Mouse (Mus musculus): ENCODE data around the gene Hcfc1r1. TPM values are rescaled to one million over a fixed set of nuclear protein-coding genes. Genes with fewer than 3 reads are reported as not detected.

Hcfc1r1 gene
- polyA plus RNA-seq, 1 experiment from 2014 or later: 68.9 TPM

DNA sequence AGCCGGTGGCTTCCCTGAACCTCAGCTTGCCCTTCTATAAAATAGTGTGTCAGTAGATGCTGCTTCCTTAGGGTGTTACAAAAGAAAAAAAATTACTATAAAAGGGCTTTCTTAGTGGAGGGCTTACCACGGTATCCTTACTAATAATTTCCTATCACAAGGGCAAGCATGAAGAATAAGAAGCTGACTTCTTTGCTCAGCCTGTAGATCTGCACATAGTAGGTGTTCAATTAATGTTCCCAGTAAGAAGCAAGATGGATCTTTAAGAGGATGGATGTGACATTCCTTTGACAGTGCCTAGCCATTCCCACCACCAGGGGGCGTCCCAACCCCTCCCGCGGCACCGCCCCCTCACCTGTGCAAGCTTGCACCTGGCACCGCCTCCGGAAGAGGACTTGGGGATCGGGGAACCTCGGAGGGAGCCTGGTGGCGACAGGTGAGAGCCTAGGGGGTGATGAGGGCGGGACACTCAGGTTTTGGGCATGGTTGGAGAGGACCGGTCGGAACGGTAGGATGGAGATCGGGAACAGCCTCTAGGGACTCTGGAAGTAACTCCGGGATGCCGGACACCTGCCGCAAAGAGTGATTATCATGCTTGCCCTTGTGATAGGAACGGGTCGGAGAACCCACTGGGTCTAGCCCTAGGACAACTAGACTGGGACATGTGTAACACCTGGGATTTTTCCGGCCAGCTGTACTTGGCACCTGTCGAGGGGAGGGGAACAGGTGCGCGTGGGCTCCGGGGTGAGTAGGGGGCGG is 13.1 kb upstream of the Hcfc1r1 start, which contains the start of gene Bicdl2:
Bicdl2 (plus strand) TSS at position 390 of the 759 bp plus-strand sequence.
- Histone ChIP-seq H3K4me3 (replicated peaks) (peak within 1 kb of the TSS; percentile 43), H3K9me3 (no peaks in the 10 kb centered on the region), H3K4me2 (replicated peaks) (peak within 1 kb of the TSS; percentile 73), H3K27ac (no peak within 1 kb of the TSS), H3K36me3 (no peaks in the 10 kb centered on the region), H3K27me3 (replicated peaks) (peaks cover 22% of the 10 kb centered on the region), H3K4me1 (replicated peaks) (peaks cover 7% of the 10 kb centered on the region; the same call in 1 of the 2 replicates), H3K9ac (peak within 1 kb of the TSS; percentile 20; the same call in 1 of the 2 replicates)
- peak; percentile 80 for ATAC-seq
- 5% methylated on average over 27 of the region's 27 CpGs for WGBS

DNA sequence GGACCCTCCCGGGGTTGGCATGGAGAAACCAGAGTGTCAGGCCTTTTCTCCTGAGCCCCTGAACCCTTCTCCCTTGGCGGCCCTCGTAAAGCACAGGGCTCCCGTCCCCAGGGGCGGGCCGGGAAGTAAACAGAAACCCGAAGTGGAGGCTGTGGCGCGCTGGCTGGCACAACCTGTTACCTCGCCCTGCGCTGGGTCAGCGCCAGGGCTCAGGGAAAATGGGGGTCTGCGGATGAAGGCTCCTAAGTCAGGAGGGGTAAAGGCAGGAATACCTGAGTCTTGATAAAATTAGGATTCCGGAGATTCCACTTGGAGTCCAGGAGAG is 12.6 kb upstream of the Hcfc1r1 start:
- H3K4me3 ChIP-seq (replicated peaks): peak overlapping the region; percentile 43
- no peaks in the 10 kb centered on the region for H3K9me3 ChIP-seq
- H3K9ac ChIP-seq: peak overlapping the region; percentile 20; the same call in 1 of the 2 replicates
- H3K36me3 ChIP-seq: no peaks in the 10 kb centered on the region
- peaks cover 7% of the 10 kb centered on the region; the same call in 1 of the 2 replicates for H3K4me1 ChIP-seq (replicated peaks)
- peaks cover 22% of the 10 kb centered on the region for H3K27me3 ChIP-seq (replicated peaks)
- peak overlapping the region; percentile 73 for H3K4me2 ChIP-seq (replicated peaks)
- WGBS: 1% methylated on average over 14 of the region's 14 CpGs
- ATAC-seq: peak; percentile 61
- H3K27ac ChIP-seq: no peak overlapping the region

DNA sequence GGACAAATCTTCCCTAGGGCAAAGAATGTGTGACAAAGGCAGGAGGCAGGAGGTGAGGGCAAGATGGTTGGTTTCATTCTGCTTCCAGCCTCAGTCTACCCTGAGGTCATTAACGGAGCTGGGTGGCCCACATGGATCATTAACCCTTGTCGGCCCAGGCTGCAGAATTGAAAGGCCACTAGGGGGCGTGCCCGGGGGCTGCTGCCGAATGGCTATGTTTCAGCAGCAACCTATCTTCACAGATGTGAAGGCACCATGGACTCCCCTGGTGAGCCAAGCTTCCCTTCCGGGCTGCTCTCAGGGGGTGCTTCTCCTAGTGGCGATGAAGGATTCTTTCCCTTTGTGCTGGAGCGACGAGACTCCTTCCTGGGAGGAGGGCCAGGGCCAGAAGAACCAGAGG is 11.9 kb upstream of the Hcfc1r1 start:
- no peak for ATAC-seq
- peak overlapping the region; percentile 73 for H3K4me2 ChIP-seq (replicated peaks)
- H3K9ac ChIP-seq: no peak overlapping the region
- H3K27me3 ChIP-seq (replicated peaks): peaks cover 22% of the 10 kb centered on the region
- peaks cover 7% of the 10 kb centered on the region; the same call in 1 of the 2 replicates for H3K4me1 ChIP-seq (replicated peaks)
- H3K36me3 ChIP-seq: no peaks in the 10 kb centered on the region; the same call in 1 of the 2 replicates
- H3K9me3 ChIP-seq: no peaks in the 10 kb centered on the region
- H3K27ac ChIP-seq: no peak overlapping the region
- WGBS: 2% methylated on average over 9 of the region's 9 CpGs
- 0 out of 2 replicates have a peak overlapping the region, but pooled peaks have one; percentile 43 for H3K4me3 ChIP-seq (replicated peaks)

DNA sequence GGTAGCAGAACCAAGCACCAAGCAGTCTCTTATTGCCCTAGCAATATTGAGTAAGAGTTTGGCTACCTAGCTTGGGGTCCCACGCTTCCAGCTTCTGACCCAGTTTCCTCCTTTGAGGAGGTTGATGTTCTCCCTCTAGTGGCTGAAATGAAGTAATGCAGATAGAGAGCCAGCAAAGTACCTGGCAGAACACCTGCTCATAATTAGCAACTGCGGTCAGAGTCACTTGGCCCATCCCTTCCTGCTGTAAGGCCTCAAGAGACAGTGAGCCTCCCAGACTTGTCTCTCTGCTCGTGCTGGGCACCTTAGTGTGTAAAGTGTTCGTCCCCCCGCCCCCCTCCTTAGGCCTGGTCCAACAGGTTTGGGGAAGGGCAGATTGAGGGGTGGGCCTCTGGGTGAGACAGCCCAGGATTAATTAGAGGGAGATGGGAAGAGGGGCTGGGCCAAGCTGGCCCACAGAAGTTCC is 8.8 kb upstream of the Hcfc1r1 start:
- H3K4me3 ChIP-seq (replicated peaks): no peak overlapping the region
- H3K27me3 ChIP-seq (replicated peaks): peaks cover 18% of the 10 kb centered on the region
- H3K36me3 ChIP-seq: peaks cover 20% of the 10 kb centered on the region
- no peak overlapping the region for H3K4me2 ChIP-seq (replicated peaks)
- no peak overlapping the region for H3K27ac ChIP-seq
- peaks cover 7% of the 10 kb centered on the region; the same call in 1 of the 2 replicates for H3K4me1 ChIP-seq (replicated peaks)
- no peaks in the 10 kb centered on the region for H3K9me3 ChIP-seq
- 13% methylated on average over 5 of the region's 5 CpGs for WGBS
- ATAC-seq: peak; percentile 64
- no peak overlapping the region for H3K9ac ChIP-seq

DNA sequence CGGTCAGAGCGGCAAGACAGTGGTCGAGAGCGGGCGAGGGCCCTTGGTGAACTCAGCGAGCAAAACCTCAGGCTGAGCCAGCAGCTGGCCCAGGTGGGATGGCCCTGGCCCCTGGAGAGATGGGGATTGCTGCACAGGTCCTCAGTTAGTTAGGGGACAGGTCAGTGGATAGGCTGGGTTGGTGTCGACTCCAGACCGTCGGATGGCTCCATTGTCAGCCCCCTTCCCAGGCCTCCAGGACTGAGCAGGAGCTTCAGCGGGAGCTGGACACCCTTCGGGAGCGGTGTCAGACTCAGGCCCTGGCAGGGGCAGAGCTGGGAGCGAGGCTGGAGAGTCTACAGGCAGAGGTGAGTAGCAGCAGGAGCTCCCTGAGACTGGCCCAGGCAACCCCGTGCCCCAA is 7.9 kb upstream of the Hcfc1r1 start:
- 74% methylated on average over 14 of the region's 14 CpGs for WGBS

DNA sequence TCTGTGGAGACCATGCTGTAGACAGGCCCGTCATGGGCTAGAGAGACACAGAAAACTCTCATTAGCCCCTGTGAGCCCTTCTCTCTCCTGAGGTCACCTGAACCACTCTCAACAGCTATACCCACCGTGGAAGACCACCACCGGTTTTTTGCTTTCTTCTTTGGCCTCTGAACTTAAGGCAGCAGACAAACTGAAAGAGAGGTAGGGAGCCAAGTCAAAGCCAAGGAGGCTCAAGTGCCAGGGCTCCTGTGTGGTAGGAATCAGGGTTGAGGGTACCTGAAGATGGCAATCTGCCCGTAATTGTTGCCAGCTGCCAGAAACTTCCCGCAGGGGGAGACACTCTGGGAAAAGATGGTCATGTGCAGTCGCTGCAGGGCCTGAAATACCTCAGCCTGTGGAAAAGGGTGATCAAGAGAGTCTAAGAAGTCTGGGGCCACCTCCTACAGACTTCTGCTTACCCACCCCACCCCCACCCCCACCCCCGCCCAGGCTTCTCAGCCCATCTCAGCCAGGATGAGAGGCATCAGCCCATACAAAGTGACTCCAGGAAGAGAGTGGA is 2.8 kb upstream of the Hcfc1r1 start:
- Histone ChIP-seq H3K4me1 (replicated peaks) (peaks cover 19% of the 10 kb centered on the region), H3K36me3 (peaks cover 28% of the 10 kb centered on the region), H3K4me2 (replicated peaks) (no peak overlapping the region), H3K27ac (no peak overlapping the region), H3K4me3 (replicated peaks) (no peak overlapping the region), H3K27me3 (replicated peaks) (no peaks in the 10 kb centered on the region), H3K9ac (no peak overlapping the region), H3K9me3 (no peaks in the 10 kb centered on the region)
- 90% methylated on average over 7 of the region's 7 CpGs for WGBS
- no peak for ATAC-seq

More for the DNA sequence above, 7.9 kb upstream of the Hcfc1r1 start:
- Histone ChIP-seq H3K9me3 (no peaks in the 10 kb centered on the region), H3K9ac (no peak overlapping the region), H3K27me3 (replicated peaks) (peaks cover 13% of the 10 kb centered on the region), H3K4me3 (replicated peaks) (no peak overlapping the region), H3K27ac (no peak overlapping the region), H3K36me3 (peaks cover 28% of the 10 kb centered on the region), H3K4me2 (replicated peaks) (no peak overlapping the region), H3K4me1 (replicated peaks) (peaks cover 7% of the 10 kb centered on the region; the same call in 1 of the 2 replicates)
- ATAC-seq: no peak

DNA sequence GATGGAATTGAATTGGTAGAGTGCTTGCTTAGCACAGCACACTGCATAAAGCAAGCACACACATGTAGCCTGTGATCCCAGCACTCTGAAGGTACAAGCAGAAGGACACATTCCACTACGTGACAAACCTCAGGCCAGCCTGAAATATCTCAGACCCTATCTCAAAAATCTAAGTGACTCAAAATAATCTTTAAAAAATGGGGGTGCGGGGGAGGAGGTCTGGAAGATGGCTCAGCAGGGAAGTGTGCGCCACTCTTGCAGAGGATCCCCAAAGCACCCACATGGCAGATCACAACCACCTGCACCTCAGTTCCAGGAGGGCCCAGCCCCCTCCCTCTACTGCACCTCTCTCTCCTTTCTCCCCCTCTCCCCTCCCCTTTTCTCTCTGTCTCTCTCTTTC is 1.9 kb upstream of the Hcfc1r1 start:
- 90% methylated on average over 3 of the region's 3 CpGs for WGBS
- Histone ChIP-seq H3K4me3 (replicated peaks) (no peak overlapping the region), H3K4me2 (replicated peaks) (no peak overlapping the region), H3K27me3 (replicated peaks) (no peaks in the 10 kb centered on the region), H3K9me3 (no peaks in the 10 kb centered on the region), H3K4me1 (replicated peaks) (peaks cover 28% of the 10 kb centered on the region), H3K27ac (no peak overlapping the region), H3K36me3 (peaks cover 28% of the 10 kb centered on the region), H3K9ac (no peak overlapping the region)
- ATAC-seq: no peak

DNA sequence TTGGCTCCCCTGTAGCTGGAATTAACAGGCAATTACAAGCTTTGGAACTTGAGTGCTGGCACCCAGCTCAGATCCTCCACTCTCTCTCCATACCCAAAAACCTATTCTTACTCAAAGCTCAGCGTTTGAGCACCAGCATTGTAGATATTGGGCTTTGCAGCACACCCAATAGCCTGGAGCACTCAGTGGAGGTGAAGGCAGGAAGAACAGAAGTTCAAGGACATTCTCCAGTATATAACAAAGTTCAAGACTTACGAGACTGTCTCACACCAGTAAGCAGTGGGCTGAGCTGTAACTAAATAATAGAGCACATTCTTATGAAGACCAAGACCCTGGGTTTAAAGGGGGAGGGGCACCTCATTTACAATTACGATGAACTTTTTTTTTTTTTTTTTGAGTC is 635 bp upstream of the Hcfc1r1 start:
- ATAC-seq: no peak
- WGBS: 53% methylated on average over 3 of the region's 3 CpGs

DNA sequence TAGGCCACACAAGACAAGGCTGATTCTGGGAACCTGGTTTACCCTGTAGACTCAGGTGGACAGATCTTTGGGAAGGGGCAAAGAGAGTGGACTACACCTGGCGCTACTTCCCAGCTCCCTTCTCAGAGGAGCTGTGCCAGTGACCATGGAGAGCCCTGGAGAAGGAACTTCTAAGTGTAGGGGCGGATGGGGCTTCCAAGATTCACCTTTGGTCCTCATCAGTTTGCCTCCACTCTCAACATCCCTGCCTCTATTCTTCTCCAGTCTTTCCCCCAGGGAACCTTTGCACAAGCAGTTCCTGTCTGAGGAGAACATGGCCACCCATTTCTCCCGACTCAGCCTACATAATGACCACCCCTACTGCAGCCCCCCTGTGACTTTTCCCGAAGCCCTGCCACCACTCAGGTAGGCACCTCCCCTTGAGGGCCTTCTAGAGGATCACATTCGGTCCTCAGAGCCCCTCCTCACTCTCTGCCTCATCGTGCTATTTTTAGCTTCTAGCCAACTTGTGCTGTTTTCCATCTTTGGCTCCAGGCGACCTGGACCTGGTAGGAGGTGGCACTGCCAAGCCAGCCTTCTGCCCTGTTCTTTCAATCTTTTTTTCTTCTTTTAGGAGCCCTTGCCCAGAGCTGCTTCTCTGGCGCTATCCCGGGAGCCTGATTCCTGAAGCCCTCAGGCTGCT is 1.0 kb downstream of the Hcfc1r1 start:
- Histone ChIP-seq H3K4me1 (replicated peaks) (peaks cover 35% of the 10 kb centered on the region), H3K27ac (peak overlapping the region; percentile 51), H3K27me3 (replicated peaks) (peaks cover 9% of the 10 kb centered on the region), H3K9ac (peak overlapping the region; percentile 68), H3K36me3 (peaks cover 8% of the 10 kb centered on the region; the same call in 1 of the 2 replicates), H3K4me2 (replicated peaks) (peak overlapping the region; percentile 96), H3K9me3 (no peaks in the 10 kb centered on the region), H3K4me3 (replicated peaks) (peak overlapping the region; percentile 66)
- 39% methylated on average over 9 of the region's 9 CpGs for WGBS
- no peak for ATAC-seq

More for the DNA sequence above, 635 bp upstream of the Hcfc1r1 start:
- Histone ChIP-seq H3K27ac (no peak overlapping the region), H3K4me3 (replicated peaks) (peak overlapping the region; percentile 66), H3K27me3 (replicated peaks) (no peaks in the 10 kb centered on the region), H3K36me3 (peaks cover 21% of the 10 kb centered on the region; the same call in 1 of the 2 replicates), H3K4me1 (replicated peaks) (peaks cover 31% of the 10 kb centered on the region), H3K9me3 (no peaks in the 10 kb centered on the region), H3K9ac (no peak overlapping the region), H3K4me2 (replicated peaks) (peak overlapping the region; percentile 96)

DNA sequence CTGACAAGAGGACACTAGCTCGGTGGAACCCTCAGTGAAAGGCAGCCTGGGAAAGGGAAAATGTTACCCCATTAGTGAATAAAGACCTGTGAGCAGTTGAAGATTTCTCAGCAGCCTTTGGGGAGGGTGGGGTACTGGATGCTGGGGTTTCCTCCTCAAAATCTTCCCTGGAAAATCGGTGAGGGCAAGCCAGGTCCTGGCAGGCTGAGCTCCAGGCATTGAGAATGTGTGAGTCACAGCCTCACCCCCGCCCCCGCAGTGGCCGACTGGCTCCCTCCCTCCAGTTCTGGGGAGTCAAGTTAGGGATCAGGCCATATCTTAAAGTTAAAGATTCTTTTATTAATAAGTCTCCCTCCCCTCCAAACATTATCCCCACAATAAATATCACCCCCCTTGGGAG is 1.7 kb downstream of the Hcfc1r1 start:
- peaks cover 4% of the 10 kb centered on the region; the same call in 1 of the 2 replicates for H3K36me3 ChIP-seq
- H3K4me3 ChIP-seq (replicated peaks): no peak overlapping the region
- H3K9ac ChIP-seq: no peak overlapping the region
- no peak overlapping the region for H3K27ac ChIP-seq
- H3K4me2 ChIP-seq (replicated peaks): peak overlapping the region; percentile 96
- ATAC-seq: no peak
- peaks cover 38% of the 10 kb centered on the region for H3K4me1 ChIP-seq (replicated peaks)
- peaks cover 15% of the 10 kb centered on the region for H3K27me3 ChIP-seq (replicated peaks)
- 28% methylated on average over 5 of the region's 5 CpGs for WGBS
- no peaks in the 10 kb centered on the region for H3K9me3 ChIP-seq

DNA sequence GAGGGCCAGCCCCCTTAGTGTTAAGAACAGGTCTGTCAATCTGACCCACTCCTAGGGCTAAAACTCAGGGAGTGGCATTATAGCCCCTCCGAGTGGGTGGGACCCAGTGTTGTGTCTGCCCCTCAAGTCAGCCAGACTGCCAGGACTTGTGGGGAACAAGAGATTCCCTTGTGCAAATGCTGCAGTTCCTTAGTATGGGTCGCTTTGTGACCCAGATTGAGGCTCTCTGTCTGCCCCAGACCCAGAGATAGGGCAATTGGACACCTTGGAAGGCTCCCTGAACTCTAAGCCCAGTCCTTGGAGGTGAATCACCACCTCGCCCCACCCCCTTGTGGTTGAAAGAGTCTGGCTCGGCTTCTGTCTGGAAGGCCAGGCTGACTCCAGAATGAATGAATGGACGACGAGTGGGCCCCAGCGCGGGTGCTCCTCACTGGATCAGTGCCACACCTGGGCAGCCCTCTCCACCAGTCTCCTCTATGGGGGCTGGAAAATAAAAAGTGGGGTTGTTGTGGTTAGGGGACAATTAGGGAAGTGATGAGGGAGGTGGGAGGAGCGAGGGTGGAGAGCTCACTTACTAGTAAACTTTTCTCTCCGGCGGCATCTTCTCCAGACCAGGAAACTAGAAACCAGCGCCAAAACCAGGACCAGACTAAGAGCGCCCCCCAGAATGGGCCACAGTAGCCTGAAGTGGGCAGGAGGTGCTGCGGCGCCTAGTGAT is 2.3 kb downstream of the Hcfc1r1 start:
- ATAC-seq: no peak
- H3K9ac ChIP-seq: peak overlapping the region; percentile 60
- H3K9me3 ChIP-seq: no peaks in the 10 kb centered on the region
- H3K27me3 ChIP-seq (replicated peaks): peaks cover 21% of the 10 kb centered on the region
- 17% methylated on average over 15 of the region's 15 CpGs for WGBS
- peaks cover 38% of the 10 kb centered on the region for H3K4me1 ChIP-seq (replicated peaks)
- H3K4me2 ChIP-seq (replicated peaks): peak overlapping the region; percentile 96
- H3K36me3 ChIP-seq: no peaks in the 10 kb centered on the region
- H3K27ac ChIP-seq: peak overlapping the region; percentile 66
- peak overlapping the region; percentile 54 for H3K4me3 ChIP-seq (replicated peaks)
